Mouse (Mus musculus) adrenal gland (tissue): ENCODE measurements around the gene Tcstv3.
"Not testable (repeated sequence)": the region's sequence is repeated elsewhere in the genome, so short reads cannot be mapped to it uniquely, and the experiment has no call there.

Source experiments
- intact Hi-C: fragments of 180-260 bp; cut with DNase I; formaldehyde crosslinking; loops from one replicate; pipeline ENCODE4 v1.15.1; 2025
- long read RNA-seq, 2 experiments: library from polyadenylated mRNA; unstranded; transcript quantifications; one replicate each; pipeline ENCODE4 v2.0.0; 2020; ENCODE audit warnings: borderline replicate concordance in 1 of 2; ENCODE audit not compliant: insufficient replicate concordance in 1 of 2

The Tcstv3 gene
- long read RNA-seq, experiment 1: 0 reads
- long read RNA-seq, experiment 2: 0 reads

GRCm38 (mm10) chr13:120316578-120316977 lies at the start of gene Tcstv3:
Tcstv3 (plus strand) TSS chr13:120316878.
- intact Hi-C loops: not testable (repeated sequence)

GRCm38 (mm10) chr13:120277837-120278236 lies 38.8 kb upstream of the Tcstv3 start:
- intact Hi-C loops: not testable (repeated sequence)

GRCm38 (mm10) chr13:120278784-120279183 lies 37.9 kb upstream of the Tcstv3 start:
- intact Hi-C loops: no loop called here

GRCm38 (mm10) chr13:120299324-120299894 lies 17.3 kb upstream of the Tcstv3 start:
- intact Hi-C loops: no loop called here

- intact Hi-C loops: no loop called here
Observed at GRCm38 (mm10) chr13:120299991-120300442, 16.7 kb upstream of the Tcstv3 start, which contains the start of gene BC147527. BC147527 (plus strand) TSS chr13:120300392.

- intact Hi-C loops: no loop called here
Observed at GRCm38 (mm10) chr13:120300853-120301252, 15.8 kb upstream of the Tcstv3 start.

- intact Hi-C loops: no loop called here
Observed at GRCm38 (mm10) chr13:120310749-120311148, 5.9 kb upstream of the Tcstv3 start.

GRCm38 (mm10) chr13:120313584-120313983 lies 3.1 kb upstream of the Tcstv3 start:
- intact Hi-C loops: no loop called here

- intact Hi-C loops: no loop called here
Observed at GRCm38 (mm10) chr13:120320183-120320582, 3.5 kb downstream of the Tcstv3 start.

- intact Hi-C loops: no loop called here
Observed at GRCm38 (mm10) chr13:120320721-120321120, 4.0 kb downstream of the Tcstv3 start.
